Mouse (Mus musculus) ES-Bruce4 (cell line): ENCODE data around the gene Pcdh19.

Experiments used
- CTCF ChIP-seq: IDR thresholded peaks from one replicate; pipeline ENCODE4 v1.8.1; 2011; ENCODE audit warnings: low read depth, low read length
- EP300 ChIP-seq: IDR thresholded peaks from 2 replicates; pipeline ENCODE4 v1.6.1; 2011; ENCODE audit warnings: low read depth, low read length; ENCODE audit not compliant: insufficient read depth
- POLR2A ChIP-seq: IDR thresholded peaks from one replicate; pipeline ENCODE4 v1.8.1; 2011; ENCODE audit warnings: low read length; ENCODE audit not compliant: insufficient read depth

DNA sequence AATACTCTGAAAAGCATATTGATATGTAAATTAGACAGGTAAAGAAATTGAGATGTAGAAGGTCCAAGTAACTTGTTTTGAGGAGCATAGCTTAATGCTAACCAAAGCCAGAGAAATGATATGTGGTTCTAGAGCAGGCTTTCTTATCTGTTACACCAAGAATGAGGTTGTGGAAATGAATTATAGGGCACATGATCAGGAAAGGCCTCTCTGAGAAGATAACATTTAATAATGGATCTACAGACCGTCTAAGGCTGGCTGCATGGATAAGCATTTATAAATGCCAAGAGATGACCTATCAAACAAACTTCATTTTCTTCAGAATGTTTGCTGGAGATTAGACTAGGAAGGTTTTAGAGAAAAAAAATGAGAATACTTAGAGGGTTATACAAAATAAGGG, 14.1 kb upstream of the Pcdh19 start:
- TF ChIP-seq POLR2A (no peak), CTCF (no peak), EP300 (no peak)
